Mouse (Mus musculus) limb, embryonic 11.5 days (tissue): ENCODE data around the gene Zbtb32. TPM values are rescaled to one million over a fixed set of nuclear protein-coding genes. Genes with fewer than 3 reads are reported as not detected.

Source experiments
- ATAC-seq: fragments of 200-750 bp; cut with Nextera tagmentation; 2 replicates; pipeline ENCODE4 v1.8.0; 2017; ENCODE audit warnings: low read depth; ENCODE audit not compliant: insufficient number of reproducible peaks, low FRiP score, low TSS enrichment
- DNase-seq: peaks from one replicate; pipeline ENCODE4 v3.0.0-alpha.2; 2015; ENCODE audit warnings: low spot score
- H3K27ac ChIP-seq: fragments of 300-500 bp; sonication (generic); replicated peaks from 2 replicates; pipeline ENCODE4 v1.5.1; 2014; ENCODE audit warnings: low read depth, mild to moderate bottlenecking, low read length
- H3K27me3 ChIP-seq: fragments of 300-500 bp; sonication (generic); 2 replicates; pipeline ENCODE4 v1.6.1; 2014; ENCODE audit warnings: mild to moderate bottlenecking, low read length, mixed read lengths; ENCODE audit not compliant: control insufficient read depth, insufficient read depth
- H3K36me3 ChIP-seq: fragments of 300-500 bp; sonication (generic); 2 replicates; pipeline ENCODE4 v1.6.1; 2014; ENCODE audit warnings: mild to moderate bottlenecking, low read length, moderate library complexity, mixed read lengths; ENCODE audit not compliant: control insufficient read depth, insufficient read depth
- H3K4me1 ChIP-seq: fragments of 300-500 bp; sonication (generic); 2 replicates; pipeline ENCODE4 v1.6.1; 2014; ENCODE audit warnings: low read length, mixed read lengths; ENCODE audit not compliant: control insufficient read depth, insufficient read depth
- H3K4me2 ChIP-seq: fragments of 300-500 bp; sonication (generic); 2 replicates; pipeline ENCODE4 v1.6.1; 2014; ENCODE audit warnings: low read depth, mild to moderate bottlenecking, moderate library complexity; ENCODE audit not compliant: severe bottlenecking
- H3K4me3 ChIP-seq: fragments of 300-500 bp; sonication (generic); 2 replicates; pipeline ENCODE4 v1.5.1; 2014; ENCODE audit warnings: low read depth, low read length
- H3K9ac ChIP-seq: fragments of 300-500 bp; sonication (generic); 2 replicates; pipeline ENCODE4 v1.6.1; 2014; ENCODE audit warnings: mild to moderate bottlenecking, low read length
- H3K9me3 ChIP-seq: fragments of 300-500 bp; sonication (generic); 2 replicates; pipeline ENCODE4 v1.6.1; 2016; ENCODE audit warnings: low read length; ENCODE audit not compliant: control insufficient read depth
- WGBS: fragments of 180-500 bp; shearing (Covaris S2); extraction: QIAGEN DNeasy Blood & Tissue Kit; methylation state at CpG from one replicate; pipeline ENCODE4 v1.1.7; 2014; 5-methylcytosine and 5-hydroxymethylcytosine counted together
- polyA plus RNA-seq: library from polyadenylated mRNA; unstranded; fragments of >200 nt; fragmentation: Nextera tagmentation; extraction: Ambion mirVana; gene quantifications from 2 replicates; pipeline ENCODE4 v1.2.1, GENCODE M21; 2014

The Zbtb32 gene
- polyA plus RNA-seq, 1 experiment from 2014 or later: not detected

GRCm38 (mm10) chr7:30608476-30608875 is 9.8 kb upstream of the Zbtb32 start:
- ATAC-seq (no peak), DNase-seq (no peak)
- WGBS: 51% methylated on average over 16 of the region's 16 CpGs
- Histone ChIP-seq H3K4me2 (no peak overlapping the region), H3K36me3 (no peaks in the 10 kb centered on the region), H3K4me3 (no peak overlapping the region), H3K4me1 (no peaks in the 10 kb centered on the region), H3K9ac (no peak overlapping the region), H3K27me3 (no peaks in the 10 kb centered on the region), H3K9me3 (no peaks in the 10 kb centered on the region), H3K27ac (no peak overlapping the region)

GRCm38 (mm10) chr7:30607706-30608309 is 9.1 kb upstream of the Zbtb32 start:
- Histone ChIP-seq H3K27me3 (no peaks in the 10 kb centered on the region), H3K27ac (no peak overlapping the region), H3K9ac (no peak overlapping the region), H3K4me3 (no peak overlapping the region), H3K4me1 (no peaks in the 10 kb centered on the region), H3K9me3 (no peaks in the 10 kb centered on the region), H3K36me3 (no peaks in the 10 kb centered on the region), H3K4me2 (no peak overlapping the region)
- peak; percentile 68 for DNase-seq
- WGBS: 33% methylated on average over 8 of the region's 8 CpGs
- ATAC-seq: no peak

- H3K36me3 ChIP-seq: no peaks in the 10 kb centered on the region
- no peaks in the 10 kb centered on the region for H3K9me3 ChIP-seq
- H3K9ac ChIP-seq: no peak overlapping the region
- WGBS: 93% methylated on average over 8 of the region's 8 CpGs
- H3K4me2 ChIP-seq: no peak overlapping the region
- H3K27ac ChIP-seq: no peak overlapping the region
- ATAC-seq: no peak
- no peaks in the 10 kb centered on the region for H3K4me1 ChIP-seq
- H3K27me3 ChIP-seq: no peaks in the 10 kb centered on the region
- no peak overlapping the region for H3K4me3 ChIP-seq
- no peak for DNase-seq
Observed at GRCm38 (mm10) chr7:30604944-30605343, 6.2 kb upstream of the Zbtb32 start.

GRCm38 (mm10) chr7:30604424-30604823 is 5.7 kb upstream of the Zbtb32 start:
- Histone ChIP-seq H3K9me3 (no peaks in the 10 kb centered on the region), H3K4me1 (no peaks in the 10 kb centered on the region), H3K27ac (no peak overlapping the region), H3K4me2 (no peak overlapping the region), H3K4me3 (no peak overlapping the region), H3K9ac (no peak overlapping the region), H3K27me3 (no peaks in the 10 kb centered on the region), H3K36me3 (no peaks in the 10 kb centered on the region)
- WGBS: 54% methylated on average over 8 of the region's 8 CpGs
- ATAC-seq (no peak), DNase-seq (no peak)

GRCm38 (mm10) chr7:30602583-30602982 is 3.9 kb upstream of the Zbtb32 start:
- no peak for DNase-seq

GRCm38 (mm10) chr7:30600651-30601050 is 1.9 kb upstream of the Zbtb32 start:
- Histone ChIP-seq H3K9me3 (no peaks in the 10 kb centered on the region), H3K27ac (no peak overlapping the region), H3K4me1 (no peaks in the 10 kb centered on the region), H3K4me3 (no peak overlapping the region), H3K9ac (no peak overlapping the region), H3K27me3 (no peaks in the 10 kb centered on the region), H3K36me3 (no peaks in the 10 kb centered on the region), H3K4me2 (no peak overlapping the region)
- ATAC-seq: no peak
- DNase-seq: no peak
- WGBS: 76% methylated on average over 7 of the region's 7 CpGs

More at GRCm38 (mm10) chr7:30602583-30602982, 3.9 kb upstream of the Zbtb32 start:
- no peaks in the 10 kb centered on the region for H3K36me3 ChIP-seq
- H3K9me3 ChIP-seq: no peaks in the 10 kb centered on the region
- WGBS: 53% methylated on average over 3 of the region's 3 CpGs
- no peak overlapping the region for H3K4me3 ChIP-seq
- no peak overlapping the region for H3K9ac ChIP-seq
- no peak overlapping the region for H3K27ac ChIP-seq
- no peak for ATAC-seq
- H3K4me1 ChIP-seq: no peaks in the 10 kb centered on the region
- no peaks in the 10 kb centered on the region for H3K27me3 ChIP-seq
- H3K4me2 ChIP-seq: no peak overlapping the region

GRCm38 (mm10) chr7:30599933-30600353 is 1.2 kb upstream of the Zbtb32 start:
- Histone ChIP-seq H3K27ac (no peak overlapping the region), H3K36me3 (no peaks in the 10 kb centered on the region), H3K4me1 (no peaks in the 10 kb centered on the region), H3K4me2 (no peak overlapping the region), H3K9ac (no peak overlapping the region), H3K27me3 (no peaks in the 10 kb centered on the region), H3K4me3 (no peak overlapping the region), H3K9me3 (no peaks in the 10 kb centered on the region)
- 2% methylated on average over 16 of the region's 16 CpGs for WGBS
- peak; percentile 79 for DNase-seq
- peak; percentile 89 for ATAC-seq

- Histone ChIP-seq H3K27me3 (no peaks in the 10 kb centered on the region), H3K9ac (no peak overlapping the region), H3K36me3 (no peaks in the 10 kb centered on the region), H3K4me1 (no peaks in the 10 kb centered on the region), H3K4me3 (no peak overlapping the region), H3K27ac (no peak overlapping the region), H3K9me3 (no peaks in the 10 kb centered on the region), H3K4me2 (no peak overlapping the region)
- DNase-seq (no peak), ATAC-seq (no peak)
- 83% methylated on average over 5 of the region's 5 CpGs for whole genome bisulfite sequencing
Observed at GRCm38 (mm10) chr7:30596811-30597210, 1.9 kb downstream of the Zbtb32 start.

- ATAC-seq: no peak
- Histone ChIP-seq H3K4me2 (no peak overlapping the region), H3K36me3 (no peaks in the 10 kb centered on the region), H3K27ac (no peak overlapping the region), H3K9me3 (no peaks in the 10 kb centered on the region), H3K4me1 (no peaks in the 10 kb centered on the region), H3K27me3 (no peaks in the 10 kb centered on the region), H3K4me3 (no peak overlapping the region), H3K9ac (no peak overlapping the region)
- no peak for DNase-seq
- WGBS: 80% methylated on average over 5 of the region's 5 CpGs
Observed at GRCm38 (mm10) chr7:30596093-30596492, 2.6 kb downstream of the Zbtb32 start.
